Comparison of ENCODE assay signal across 8 mouse cellular contexts in the genomic region with DNA sequence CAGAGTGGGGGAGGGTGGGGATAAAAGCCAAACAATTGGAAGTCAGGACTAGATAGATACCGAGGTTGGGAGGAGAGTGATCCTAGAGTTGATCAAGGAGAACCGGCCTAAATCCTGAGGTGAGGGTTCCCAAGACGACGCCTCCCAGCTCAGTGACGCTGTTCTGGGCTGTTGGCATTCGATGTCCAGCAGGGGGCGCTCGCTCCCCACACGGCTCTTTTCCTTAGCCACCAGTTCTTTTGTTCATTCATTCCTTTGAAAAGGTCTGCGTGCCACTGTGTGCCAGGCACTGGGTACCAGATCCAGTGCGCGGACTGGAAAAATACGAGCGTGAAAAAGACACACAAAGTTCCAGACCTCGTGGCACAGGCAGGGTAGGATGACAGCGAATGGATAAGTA. TPM values are rescaled to one million over a fixed set of nuclear protein-coding genes. Genes with fewer than 3 reads are reported as not detected.
DNase-seq lines count a peak whose midpoint lies in the region; ATAC-seq lines count a peak whose summit lies in the region.

No protein-coding gene starts in this region.

- no peak overlapping the region for H3K9ac ChIP-seq in kidney, embryonic 16.5 days (replicated peaks; ENCODE audit: low read length)

- H3K4me3 ChIP-seq in kidney, embryonic 16.5 days (ENCODE audit: low read length), result no peak overlapping the region

- H3K27me3 ChIP-seq in kidney, embryonic 16.5 days (ENCODE audit: insufficient read depth, low read length), result no peaks in the 10 kb centered on the region

- H3K9me3 ChIP-seq in kidney, embryonic 16.5 days (ENCODE audit: low read length), result no peaks in the 10 kb centered on the region

- H3K36me3 ChIP-seq in kidney, embryonic 16.5 days (ENCODE audit: insufficient read depth, low read length), result no peaks in the 10 kb centered on the region

- H3K4me2 ChIP-seq in kidney, embryonic 16.5 days (replicated peaks; ENCODE audit: low read depth, low read length), result no peak overlapping the region

- WGBS in kidney, embryonic 16.5 days, result 7% methylated on average over 16 of the region's 16 CpGs

- H3K27ac ChIP-seq in kidney, embryonic 16.5 days (ENCODE audit: low read length), result no peak overlapping the region

- DNase-seq in 416B (ENCODE audit: low read depth) (peak; percentile 70), liver (peak; percentile 75)
- peak; percentile 86 for DNase-seq in adrenal gland, postnatal 10 days
- DNase-seq in embryo, embryonic 11.5 days (ENCODE audit: low read depth, low spot score), result peak; percentile 71
- DNase-seq in natural killer cell, adult 2 months (ENCODE audit: low spot score in 2 of 2), result peak; percentile 71 to 79
- DNase-seq in spleen, postnatal 4 days (ENCODE audit: low spot score in 2 of 2), result peak; percentile 64 to 91

- ATAC-seq in granulocyte monocyte progenitor cell, adult 5-6 weeks (replicated peaks; ENCODE audit: poor library complexity, severe bottlenecking), result peak; percentile 70
- peak; percentile 59; the same call in 1 of the 2 replicates for ATAC-seq in kidney, embryonic 16.5 days (ENCODE audit: low FRiP score, low TSS enrichment)

- no peaks in the 10 kb centered on the region for H3K4me1 ChIP-seq in kidney, embryonic 16.5 days (ENCODE audit: insufficient read depth, low read length)

RNA-seq across cellular contexts. Expression of a gene that starts 17.3 kb away (rescaled TPM):
- total RNA-seq in adrenal gland, postnatal 10 days (2021), result under 1 TPM; 0.18 to 0.36 TPM
- 2.1 and 13.9 TPM in 2 replicates for total RNA-seq in granulocyte monocyte progenitor cell, adult 5-6 weeks (2014; fragmentation: Nextera tagmentation)
- total RNA-seq in granulocyte monocyte progenitor cell, adult 5-6 weeks (2017), result 4.0 and 10.5 TPM in 2 replicates
- polyA plus RNA-seq in kidney, embryonic 16.5 days (2015; fragmentation: Nextera tagmentation; extraction: Ambion mirVana), result not detected in 2 replicates

RNA-seq across cellular contexts. Expression of a gene that starts 17.7 kb away (rescaled TPM):
- total RNA-seq in adrenal gland, postnatal 10 days (2021), result under 1 TPM in 1 of 2 experiments, not detected in 1; 0.24 TPM
- total RNA-seq in granulocyte monocyte progenitor cell, adult 5-6 weeks (2014; fragmentation: Nextera tagmentation), result not detected in 2 replicates
- total RNA-seq in granulocyte monocyte progenitor cell, adult 5-6 weeks (2017), result not detected in 2 replicates
- not detected in 2 replicates for polyA plus RNA-seq in kidney, embryonic 16.5 days (2015; fragmentation: Nextera tagmentation; extraction: Ambion mirVana)

RNA-seq across cellular contexts. Expression of a gene that starts 24.7 kb away (rescaled TPM):
- under 1 TPM; 0.82 to 0.96 TPM for total RNA-seq in adrenal gland, postnatal 10 days (2021)
- total RNA-seq in granulocyte monocyte progenitor cell, adult 5-6 weeks (2014; fragmentation: Nextera tagmentation), result 0.38 and 1.3 TPM in 2 replicates
- total RNA-seq in granulocyte monocyte progenitor cell, adult 5-6 weeks (2017), result not detected in 2 replicates
- polyA plus RNA-seq in kidney, embryonic 16.5 days (2015; fragmentation: Nextera tagmentation; extraction: Ambion mirVana), result 4.2 and 4.5 TPM in 2 replicates

RNA-seq across cellular contexts. Expression of a gene that starts 35.2 kb away (rescaled TPM):
- total RNA-seq in adrenal gland, postnatal 10 days (2021), result 10 to 100 TPM; 30.7 to 35.8 TPM
- 45.3 and 57.1 TPM in 2 replicates for total RNA-seq in granulocyte monocyte progenitor cell, adult 5-6 weeks (2014; fragmentation: Nextera tagmentation)
- 22.8 and 24.8 TPM in 2 replicates for total RNA-seq in granulocyte monocyte progenitor cell, adult 5-6 weeks (2017)
- polyA plus RNA-seq in kidney, embryonic 16.5 days (2015; fragmentation: Nextera tagmentation; extraction: Ambion mirVana), result 51.7 and 53.1 TPM in 2 replicates

RNA-seq across cellular contexts. Expression of a gene that starts 58.9 kb away (rescaled TPM):
- total RNA-seq in adrenal gland, postnatal 10 days (2021), result 10 to 100 TPM; 30.6 to 33.6 TPM
- total RNA-seq in granulocyte monocyte progenitor cell, adult 5-6 weeks (2014; fragmentation: Nextera tagmentation), result 240 and 247 TPM in 2 replicates
- total RNA-seq in granulocyte monocyte progenitor cell, adult 5-6 weeks (2017), result 259 and 330 TPM in 2 replicates
- polyA plus RNA-seq in kidney, embryonic 16.5 days (2015; fragmentation: Nextera tagmentation; extraction: Ambion mirVana), result 7.4 and 7.6 TPM in 2 replicates
